Mouse (Mus musculus) splenic B cell, adult 2 months (primary cell): ENCODE data around the gene Wfikkn2.

ENCODE experiments used
- DNase-seq: peaks from one replicate; pipeline ENCODE4 v3.0.0-alpha.2; 2011; ENCODE audit warnings: low read depth, low spot score
- H3K27me3 ChIP-seq: 2 replicates; pipeline ENCODE4 v1.6.1; 2012; ENCODE audit warnings: mild to moderate bottlenecking, low read length, moderate library complexity, mixed read lengths; ENCODE audit not compliant: control insufficient read depth, poor library complexity, insufficient read depth, severe bottlenecking
- H3K36me3 ChIP-seq: 2 replicates; pipeline ENCODE4 v1.6.1; 2012; ENCODE audit warnings: mild to moderate bottlenecking, low read length, moderate library complexity, mixed read lengths; ENCODE audit not compliant: control insufficient read depth, poor library complexity, insufficient read depth, severe bottlenecking

Gene Wfikkn2

GRCm38 (mm10) chr11:94243422-94244180 is 2.2 kb downstream of the Wfikkn2 start:
- Histone ChIP-seq H3K36me3 (no peaks in the 10 kb centered on the region), H3K27me3 (no peaks in the 10 kb centered on the region)
- DNase-seq, result no peak

DNA sequence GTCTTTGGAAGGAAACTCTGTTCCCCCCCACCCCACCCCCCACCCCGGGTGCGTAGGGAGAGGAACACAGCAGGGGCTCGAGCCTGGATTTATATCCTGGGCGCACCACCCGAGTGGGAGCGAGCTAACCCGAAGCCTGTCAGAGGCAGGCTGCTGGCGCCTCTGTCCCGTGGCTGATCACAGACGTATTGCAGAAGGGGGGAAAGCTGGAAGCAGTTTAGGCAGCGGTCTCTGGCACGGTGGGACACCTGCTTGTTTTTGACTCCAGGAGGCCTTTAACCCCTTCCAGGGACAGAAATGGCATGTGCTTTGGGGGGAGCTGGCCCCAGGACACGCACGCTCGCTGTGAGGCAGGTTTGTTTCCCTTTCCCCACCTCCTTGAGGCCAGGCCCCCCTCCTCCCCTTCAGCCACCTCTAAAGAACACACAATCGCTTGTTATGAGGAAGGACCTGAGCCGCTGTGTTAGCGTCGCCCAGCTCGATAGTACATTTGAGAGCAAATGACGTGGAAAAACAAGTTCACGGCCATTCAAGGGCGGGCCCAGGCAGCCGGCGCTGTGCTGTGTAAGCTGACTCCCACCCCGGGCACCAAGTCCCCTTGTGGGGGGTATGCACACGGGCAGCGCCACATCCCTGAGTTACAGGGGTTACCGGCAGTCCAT is 2.9 kb downstream of the Wfikkn2 start:
- H3K27me3 ChIP-seq, result no peaks in the 10 kb centered on the region
- H3K36me3 ChIP-seq, result no peaks in the 10 kb centered on the region
- DNase-seq, result peak; percentile 9

DNA sequence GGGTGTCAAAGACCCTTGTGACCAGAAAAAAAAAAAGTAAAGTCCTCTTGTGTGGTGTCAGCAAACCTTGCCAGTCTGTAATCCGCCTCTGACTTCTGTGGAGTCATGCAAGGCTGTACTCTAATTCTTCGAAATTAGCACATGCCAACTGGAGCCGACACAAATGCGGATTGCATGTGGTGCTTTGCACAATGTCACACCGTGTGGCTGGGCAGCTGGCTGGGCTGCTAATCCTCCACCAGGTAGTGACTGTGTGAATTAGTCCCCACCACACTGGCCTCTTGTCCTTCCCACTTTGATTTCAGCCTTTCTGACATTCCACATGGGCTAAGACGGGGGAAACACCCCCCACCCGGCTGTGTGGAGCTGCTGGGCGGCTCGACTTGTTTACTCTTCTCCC is 6.1 kb downstream of the Wfikkn2 start:
- no peaks in the 10 kb centered on the region for H3K27me3 ChIP-seq
- DNase-seq, result no peak
- H3K36me3 ChIP-seq, result no peaks in the 10 kb centered on the region

DNA sequence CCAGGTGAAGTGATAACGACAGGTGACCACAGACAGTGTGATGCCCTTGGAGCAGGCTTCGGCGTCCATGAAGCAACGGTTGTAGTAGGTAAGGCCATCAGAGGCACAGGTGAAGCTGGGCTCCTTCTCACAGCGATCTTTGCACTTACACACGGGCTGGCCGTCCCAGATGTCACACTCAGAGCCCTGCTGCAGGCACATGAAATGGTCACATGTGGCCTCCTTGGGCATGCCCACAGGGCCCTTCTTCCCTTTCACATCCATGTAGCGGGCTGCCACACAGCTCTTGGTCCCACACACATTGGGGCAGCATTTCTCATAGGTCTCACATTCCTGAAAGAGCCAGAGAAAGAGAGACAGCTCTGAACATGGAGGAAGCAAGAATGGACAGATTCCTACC is 7.0 kb downstream of the Wfikkn2 start:
- DNase-seq, result no peak
- no peaks in the 10 kb centered on the region for H3K36me3 ChIP-seq
- no peaks in the 10 kb centered on the region for H3K27me3 ChIP-seq

GRCm38 (mm10) chr11:94236074-94236473 is 9.7 kb downstream of the Wfikkn2 start:
- Histone ChIP-seq H3K27me3 (no peaks in the 10 kb centered on the region), H3K36me3 (no peaks in the 10 kb centered on the region)
- DNase-seq, result peak; percentile 84

- Histone ChIP-seq H3K36me3 (no peaks in the 10 kb centered on the region), H3K27me3 (no peaks in the 10 kb centered on the region)
- no peak for DNase-seq
Measured at GRCm38 (mm10) chr11:94234857-94235256, 10.9 kb downstream of the Wfikkn2 start.

DNA sequence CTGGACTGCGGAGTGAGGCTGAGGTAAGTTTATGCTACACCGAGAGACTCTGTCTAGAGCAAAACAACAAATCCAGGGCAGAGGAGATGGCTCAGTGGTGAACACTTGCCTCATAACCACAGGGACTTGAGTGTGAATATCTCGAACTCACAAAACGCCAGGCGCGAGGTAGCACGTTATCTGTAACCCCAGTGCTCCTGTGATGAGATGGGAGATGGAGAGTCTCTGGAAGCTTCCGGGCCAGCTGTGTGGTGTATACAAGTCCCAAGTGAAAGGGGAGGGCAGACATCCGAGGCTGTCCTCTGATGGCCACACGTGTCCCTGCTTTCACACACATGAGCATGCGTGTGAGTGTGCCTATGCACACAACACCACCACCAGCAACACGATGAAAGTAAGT is 11.4 kb downstream of the Wfikkn2 start:
- H3K27me3 ChIP-seq, result no peaks in the 10 kb centered on the region
- H3K36me3 ChIP-seq, result no peaks in the 10 kb centered on the region
- no peak for DNase-seq

DNA sequence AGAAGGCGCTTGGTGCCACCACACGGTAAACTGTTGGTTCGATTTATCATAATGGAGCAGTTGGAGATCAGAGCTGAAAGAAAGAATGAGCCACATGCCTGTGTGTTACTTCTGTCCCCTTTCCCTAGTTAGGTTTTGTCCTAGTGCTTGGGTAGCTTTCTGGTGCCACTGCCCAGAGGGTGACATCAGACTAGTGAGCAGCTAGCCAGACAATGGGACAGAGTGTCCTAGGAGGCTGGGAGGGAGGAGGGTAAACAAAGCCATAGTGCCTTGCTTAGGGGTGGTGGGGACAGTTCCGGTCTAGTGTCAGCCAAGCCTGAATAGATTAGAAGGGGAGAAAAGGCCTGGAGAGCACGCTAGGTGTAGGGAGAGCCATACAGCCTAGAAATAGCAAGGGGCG is 12.4 kb downstream of the Wfikkn2 start:
- Histone ChIP-seq H3K36me3 (no peaks in the 10 kb centered on the region), H3K27me3 (no peaks in the 10 kb centered on the region)
- no peak for DNase-seq

DNA sequence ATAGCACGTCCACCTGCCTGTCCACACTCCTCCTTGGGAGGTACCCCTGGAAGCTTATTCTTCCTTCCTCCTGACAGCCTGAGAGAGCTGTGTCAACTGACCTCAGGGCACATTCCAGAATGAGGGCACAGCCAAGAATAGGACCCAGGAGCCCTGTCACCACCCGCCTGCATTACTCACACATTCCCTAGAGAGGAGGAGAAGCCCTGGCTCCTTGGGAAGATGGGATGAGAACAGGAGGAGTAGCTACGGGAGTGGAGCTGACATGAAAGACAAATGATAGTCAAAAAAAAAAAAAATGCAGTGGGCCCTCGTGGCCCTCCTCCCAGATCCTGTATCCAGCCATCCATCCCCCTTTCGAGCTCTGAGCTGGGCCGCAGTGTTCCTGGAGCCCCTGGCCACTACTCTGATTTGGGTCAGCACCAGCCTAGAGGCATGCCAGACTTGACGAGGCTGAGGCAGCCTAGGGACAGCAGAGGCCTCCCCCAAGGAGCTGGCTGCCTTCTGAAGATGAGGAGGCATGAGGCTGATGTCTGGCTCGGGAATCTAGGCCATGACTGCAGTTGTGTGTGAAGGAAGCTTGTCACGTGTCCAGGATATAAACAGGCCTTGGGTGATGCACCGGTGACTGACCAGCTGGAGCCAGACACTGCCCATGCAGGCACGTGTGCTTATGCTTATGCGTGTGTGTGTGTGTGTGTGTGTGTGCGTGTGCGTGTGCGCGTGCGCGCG is 13.8 kb downstream of the Wfikkn2 start:
- Histone ChIP-seq H3K27me3 (no peaks in the 10 kb centered on the region), H3K36me3 (no peaks in the 10 kb centered on the region)
- DNase-seq, result no peak

DNA sequence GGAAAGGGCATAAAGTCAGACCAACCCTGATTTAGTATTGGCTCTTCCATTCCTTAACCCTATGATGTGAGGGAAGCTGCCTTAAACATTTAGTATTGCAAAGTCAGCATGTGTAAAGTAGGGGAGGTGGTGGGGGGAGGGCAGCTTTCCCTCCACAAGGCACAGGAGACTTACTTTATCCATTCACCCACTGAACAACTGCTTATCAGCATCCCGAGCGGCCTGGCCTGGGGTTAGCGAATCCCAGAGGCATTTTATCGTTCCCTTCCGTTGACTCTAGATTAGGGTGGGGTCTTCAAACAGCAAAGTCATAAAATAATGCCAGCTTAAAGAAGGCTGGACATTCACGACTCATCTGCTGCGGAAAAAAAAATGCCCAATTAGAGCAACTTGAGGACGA is 15.6 kb downstream of the Wfikkn2 start:
- H3K27me3 ChIP-seq, result no peaks in the 10 kb centered on the region
- H3K36me3 ChIP-seq, result no peaks in the 10 kb centered on the region
- no peak for DNase-seq

- DNase-seq, result no peak
- Histone ChIP-seq H3K36me3 (no peaks in the 10 kb centered on the region), H3K27me3 (no peaks in the 10 kb centered on the region)
Measured at GRCm38 (mm10) chr11:94229207-94229960, 16.4 kb downstream of the Wfikkn2 start.

DNA sequence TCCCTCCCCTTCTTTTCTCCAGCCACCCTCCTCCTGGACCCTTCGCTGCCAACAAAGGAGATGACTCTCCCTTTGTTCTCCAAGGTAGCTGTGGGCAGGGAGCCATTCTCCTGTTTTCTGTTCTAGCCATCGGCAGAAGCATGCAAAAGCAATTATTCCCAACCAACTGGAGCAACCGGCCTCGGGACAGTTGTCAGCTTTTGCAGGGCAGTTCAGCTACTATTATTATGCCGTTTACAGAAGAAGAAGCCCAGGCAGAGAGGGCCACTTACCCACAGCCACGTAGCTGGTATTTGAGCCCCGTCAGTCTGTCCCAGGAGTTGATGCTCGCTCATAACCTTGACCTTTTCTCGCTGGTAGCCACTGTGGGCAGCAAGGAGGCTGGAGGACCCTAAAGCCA is 17.4 kb downstream of the Wfikkn2 start:
- Histone ChIP-seq H3K36me3 (no peaks in the 10 kb centered on the region), H3K27me3 (no peaks in the 10 kb centered on the region)
- no peak for DNase-seq

DNA sequence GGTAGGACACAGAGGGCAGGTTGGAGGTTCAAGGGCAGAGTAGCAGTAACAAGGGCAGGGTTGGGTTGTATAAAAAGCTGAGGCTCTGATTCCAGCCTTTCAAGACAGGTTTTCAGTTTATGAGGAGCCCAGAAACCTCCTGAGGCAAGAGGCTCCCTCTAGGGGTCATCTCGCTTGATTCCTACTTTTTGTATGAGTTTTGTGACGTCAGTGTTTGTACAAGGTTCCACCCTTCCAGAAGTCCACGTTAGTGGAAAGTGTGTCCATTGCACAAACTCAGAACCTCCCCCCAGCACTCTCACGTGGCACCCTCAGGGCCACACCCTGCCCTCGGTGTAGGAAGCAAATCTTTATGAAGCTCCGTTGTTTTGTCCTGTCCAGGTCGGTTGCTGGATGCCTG is 19.8 kb downstream of the Wfikkn2 start:
- Histone ChIP-seq H3K27me3 (no peaks in the 10 kb centered on the region), H3K36me3 (no peaks in the 10 kb centered on the region)
- DNase-seq, result peak; percentile 69

DNA sequence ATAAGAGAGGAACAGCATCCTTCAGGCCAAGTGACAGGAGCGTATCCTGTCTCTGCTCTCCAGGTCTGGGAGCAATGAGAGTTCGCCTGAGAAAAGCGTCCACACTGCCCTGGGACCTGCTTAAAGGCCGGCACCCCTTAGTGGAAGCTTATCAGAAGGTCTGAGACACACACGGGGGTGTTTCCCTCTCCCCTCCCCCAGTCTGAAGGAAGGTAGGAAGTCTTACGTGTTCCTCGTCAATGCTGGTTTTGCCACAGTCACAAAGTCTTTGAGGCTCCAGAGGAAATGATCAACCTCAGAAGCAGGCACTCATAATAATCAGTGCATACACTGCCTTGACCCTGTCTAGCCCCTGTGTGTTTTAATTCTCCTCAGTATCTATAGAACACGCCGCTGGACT is 22.3 kb downstream of the Wfikkn2 start:
- no peak for DNase-seq

DNA sequence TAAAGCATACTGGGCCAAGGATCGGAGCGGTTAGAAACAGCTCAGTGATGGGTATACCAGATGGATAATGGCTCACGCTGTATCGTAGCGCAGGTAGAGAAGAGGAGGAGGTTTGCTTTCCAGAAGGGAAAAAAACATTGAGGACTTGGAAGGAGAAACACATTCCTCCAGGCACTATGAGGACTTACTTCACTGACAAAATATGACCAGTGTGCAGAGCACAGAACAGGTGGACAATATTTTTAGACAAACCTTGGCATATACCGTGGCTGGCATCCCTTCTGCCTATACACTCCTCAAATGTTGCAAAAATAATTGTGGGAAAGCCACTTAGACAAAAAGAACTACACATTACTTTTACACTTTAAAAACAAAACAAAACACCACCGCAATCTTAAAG is 24.5 kb downstream of the Wfikkn2 start:
- no peak for DNase-seq
- H3K36me3 ChIP-seq, result no peaks in the 10 kb centered on the region
- H3K27me3 ChIP-seq, result no peaks in the 10 kb centered on the region

More for the DNA sequence above, 22.3 kb downstream of the Wfikkn2 start:
- Histone ChIP-seq H3K36me3 (no peaks in the 10 kb centered on the region), H3K27me3 (no peaks in the 10 kb centered on the region)
